Mouse (Mus musculus) kidney, embryonic 14.5 days (tissue): ENCODE data around the gene Ip6k1. TPM values are rescaled to one million over a fixed set of nuclear protein-coding genes. Genes with fewer than 3 reads are reported as not detected.

ENCODE experiments used
- ATAC-seq: fragments of 200-750 bp; cut with Nextera tagmentation; 2 replicates; pipeline ENCODE4 v1.8.0; 2017; ENCODE audit warnings: moderate number of reproducible peaks, mild to moderate bottlenecking, moderate TSS enrichment, moderate library complexity; ENCODE audit not compliant: low FRiP score, low TSS enrichment
- H3K27ac ChIP-seq: fragments of 300-500 bp; sonication (generic); 2 replicates; pipeline ENCODE4 v1.5.1; 2014; ENCODE audit warnings: low read depth, mild to moderate bottlenecking, low read length, moderate library complexity, mixed read lengths
- H3K27me3 ChIP-seq: fragments of 300-500 bp; sonication (generic); 2 replicates; pipeline ENCODE4 v1.6.1; 2014; ENCODE audit warnings: mild to moderate bottlenecking, low read length; ENCODE audit not compliant: control insufficient read depth, insufficient read depth
- H3K36me3 ChIP-seq: fragments of 300-500 bp; sonication (generic); 2 replicates; pipeline ENCODE4 v1.6.1; 2014; ENCODE audit warnings: low read length, mixed read lengths; ENCODE audit not compliant: control insufficient read depth, insufficient read depth
- H3K4me1 ChIP-seq: fragments of 300-500 bp; sonication (generic); 2 replicates; pipeline ENCODE4 v1.6.1; 2014; ENCODE audit warnings: low read length, mixed read lengths; ENCODE audit not compliant: control insufficient read depth, insufficient read depth
- H3K4me2 ChIP-seq: fragments of 300-500 bp; sonication (generic); replicated peaks from 2 replicates; pipeline ENCODE4 v1.6.1; 2014; ENCODE audit warnings: low read depth, mild to moderate bottlenecking, low read length
- H3K4me3 ChIP-seq: fragments of 300-500 bp; sonication (generic); 2 replicates; pipeline ENCODE4 v1.5.1; 2014; ENCODE audit warnings: mild to moderate bottlenecking, low read length
- H3K9ac ChIP-seq: fragments of 300-500 bp; sonication (generic); 2 replicates; pipeline ENCODE4 v1.6.1; 2014; ENCODE audit warnings: low read depth, mild to moderate bottlenecking, low read length, moderate library complexity
- H3K9me3 ChIP-seq: fragments of 300-500 bp; sonication (generic); 2 replicates; pipeline ENCODE4 v1.6.1; 2016; ENCODE audit warnings: low read length; ENCODE audit not compliant: control insufficient read depth
- WGBS: fragments of 180-500 bp; shearing (Covaris S2); extraction: QIAGEN DNeasy Blood & Tissue Kit; methylation state at CpG from one replicate; pipeline ENCODE4 v1.1.7; 2014; 5-methylcytosine and 5-hydroxymethylcytosine counted together
- microRNA-seq: library from miRNA; unstranded; fragments of <30 nt; microRNA quantifications from one replicate; pipeline ENCODE4, GENCODE M21; 2016
- polyA plus RNA-seq: library from polyadenylated mRNA; unstranded; fragments of >200 nt; fragmentation: Nextera tagmentation; extraction: Ambion mirVana; gene quantifications from 2 replicates; pipeline ENCODE4 v1.2.1, GENCODE M21; 2014

Gene Ip6k1
- polyA plus RNA-seq, 1 experiment from 2014 or later: 28.4 TPM

GRCm38 (mm10) chr9:108090611-108091120 lies 88.4 kb downstream of the Ip6k1 start:
- WGBS: 96% methylated on average over 7 of the region's 7 CpGs
- Histone ChIP-seq H3K27me3 (no peaks in the 10 kb centered on the region), H3K27ac (no peak overlapping the region), H3K9me3 (no peaks in the 10 kb centered on the region), H3K36me3 (peaks cover 72% of the 10 kb centered on the region), H3K9ac (no peak overlapping the region), H3K4me1 (peaks cover 13% of the 10 kb centered on the region; the same call in 1 of the 2 replicates), H3K4me3 (no peak overlapping the region), H3K4me2 (no peak overlapping the region)
- ATAC-seq: no peak

GRCm38 (mm10) chr9:108093586-108093985 lies 91.3 kb downstream of the Ip6k1 start:
- Histone ChIP-seq H3K4me1 (peaks cover 16% of the 10 kb centered on the region; the same call in 1 of the 2 replicates), H3K4me2 (peak overlapping the region; percentile 96), H3K9ac (peak overlapping the region; percentile 69; the same call in 1 of the 2 replicates), H3K9me3 (no peaks in the 10 kb centered on the region), H3K27ac (no peak overlapping the region), H3K36me3 (peaks cover 44% of the 10 kb centered on the region), H3K4me3 (peak overlapping the region; percentile 81), H3K27me3 (no peaks in the 10 kb centered on the region)
- ATAC-seq: no peak
- 64% methylated on average over 10 of the region's 10 CpGs for WGBS

GRCm38 (mm10) chr9:108094184-108094941 lies 92.1 kb downstream of the Ip6k1 start, which contains the start of gene Apeh:
TSS of gene Apeh (minus strand) at chr9:108094606.
- Histone ChIP-seq H3K9ac (peak within 1 kb of the TSS; percentile 69), H3K27me3 (no peaks in the 10 kb centered on the region), H3K36me3 (peaks cover 36% of the 10 kb centered on the region), H3K4me3 (peak within 1 kb of the TSS; percentile 81), H3K4me2 (peak within 1 kb of the TSS; percentile 96), H3K9me3 (no peaks in the 10 kb centered on the region), H3K4me1 (peaks cover 16% of the 10 kb centered on the region; the same call in 1 of the 2 replicates), H3K27ac (peak within 1 kb of the TSS; percentile 42)
- peak; percentile 94 for ATAC-seq
- WGBS: under 1% methylated on average over 52 of the region's 52 CpGs

GRCm38 (mm10) chr9:108094998-108095411 lies 92.7 kb downstream of the Ip6k1 start:
- WGBS: under 1% methylated on average over 16 of the region's 16 CpGs
- H3K27me3 ChIP-seq: no peaks in the 10 kb centered on the region
- H3K36me3 ChIP-seq: peaks cover 30% of the 10 kb centered on the region
- ATAC-seq: peak; percentile 14
- peaks cover 16% of the 10 kb centered on the region; the same call in 1 of the 2 replicates for H3K4me1 ChIP-seq
- peak overlapping the region; percentile 7; the same call in 1 of the 2 replicates for H3K27ac ChIP-seq
- H3K9ac ChIP-seq: peak overlapping the region; percentile 69
- H3K9me3 ChIP-seq: no peaks in the 10 kb centered on the region
- H3K4me2 ChIP-seq: peak overlapping the region; percentile 96
- H3K4me3 ChIP-seq: peak overlapping the region; percentile 81

GRCm38 (mm10) chr9:108095518-108095917 lies 93.2 kb downstream of the Ip6k1 start:
- 9% methylated on average over 3 of the region's 3 CpGs for WGBS
- Histone ChIP-seq H3K4me3 (peak overlapping the region; percentile 81), H3K9me3 (no peaks in the 10 kb centered on the region), H3K27ac (no peak overlapping the region), H3K9ac (peak overlapping the region; percentile 69; the same call in 1 of the 2 replicates), H3K4me2 (peak overlapping the region; percentile 96), H3K4me1 (peaks cover 16% of the 10 kb centered on the region; the same call in 1 of the 2 replicates), H3K36me3 (peaks cover 25% of the 10 kb centered on the region), H3K27me3 (no peaks in the 10 kb centered on the region)
- ATAC-seq: no peak

- no peaks in the 10 kb centered on the region for H3K27me3 ChIP-seq
- 0 out of 2 replicates have a peak overlapping the region, but pooled peaks have one; percentile 69 for H3K9ac ChIP-seq
- peaks cover 16% of the 10 kb centered on the region; the same call in 1 of the 2 replicates for H3K4me1 ChIP-seq
- no peak overlapping the region for H3K4me2 ChIP-seq
- H3K4me3 ChIP-seq: no peak overlapping the region; the same call in 1 of the 2 replicates
- H3K9me3 ChIP-seq: no peaks in the 10 kb centered on the region
- ATAC-seq: no peak
- 52% methylated on average over 10 of the region's 10 CpGs for WGBS
- H3K27ac ChIP-seq: no peak overlapping the region
- peaks cover 18% of the 10 kb centered on the region for H3K36me3 ChIP-seq
Observed at GRCm38 (mm10) chr9:108095949-108096712, 93.8 kb downstream of the Ip6k1 start.

Small RNA genes within 50 kb of the gene (microRNA-seq; reads per million reads assigned to microRNA genes)
- gene Mir7088: not detected

Other genes with a start within 250 kb of the Ip6k1 start
- 128 and 193 TPM in 2 replicates for gene Rbm5, start 231.5 kb upstream of the Ip6k1 start, polyA plus RNA-seq
- 55.9 and 75.1 TPM in 2 replicates for gene Rbm6, start 129.3 kb upstream of the Ip6k1 start, polyA plus RNA-seq
- 9.9 and 11.5 TPM in 2 replicates for gene Mon1a, start 114.3 kb upstream of the Ip6k1 start, polyA plus RNA-seq
- 0.39 and 0.80 TPM in 2 replicates for gene Mst1r, start 95.6 kb upstream of the Ip6k1 start, polyA plus RNA-seq
- gene Actl11, start 74.0 kb upstream of the Ip6k1 start, polyA plus RNA-seq: not detected in 2 replicates
- 0.77 and 0.79 TPM in 2 replicates for gene Camkv, start 66.8 kb upstream of the Ip6k1 start, polyA plus RNA-seq
- 23.7 and 24.5 TPM in 2 replicates for gene Traip, start 52.4 kb upstream of the Ip6k1 start, polyA plus RNA-seq
- gene Uba7, start 27.0 kb upstream of the Ip6k1 start, polyA plus RNA-seq: 25.7 and 28.0 TPM in 2 replicates
- gene Gm20661, start 19.4 kb upstream of the Ip6k1 start, polyA plus RNA-seq: 4.8 and 5.5 TPM in 2 replicates
- 64.1 and 69.0 TPM in 2 replicates for gene Inka1, start 16.6 kb upstream of the Ip6k1 start, polyA plus RNA-seq
- 8.8 and 9.6 TPM in 2 replicates for gene Cdhr4, start 10.0 kb upstream of the Ip6k1 start, polyA plus RNA-seq
- 0.61 and 0.63 TPM in 2 replicates for gene Gm20662, start 6.2 kb upstream of the Ip6k1 start, polyA plus RNA-seq
- 19.8 and 20.8 TPM in 2 replicates for gene Gmppb, start 46.7 kb downstream of the Ip6k1 start, polyA plus RNA-seq
- gene Amigo3, start 50.7 kb downstream of the Ip6k1 start, polyA plus RNA-seq: 1.6 and 2.1 TPM in 2 replicates
- gene Mst1, start 77.9 kb downstream of the Ip6k1 start, polyA plus RNA-seq: not detected in 2 replicates
- 20.0 and 30.9 TPM in 2 replicates for gene Rnf123, start 80.8 kb downstream of the Ip6k1 start, polyA plus RNA-seq
- 55.2 and 57.8 TPM in 2 replicates for gene Apeh, start 92.1 kb downstream of the Ip6k1 start, polyA plus RNA-seq
- 0.76 and 0.77 TPM in 2 replicates for gene Bsn, start 187.9 kb downstream of the Ip6k1 start, polyA plus RNA-seq